Mouse (Mus musculus) kidney, adult 11 months (tissue): ENCODE measurements around the gene Mrps15.

Experiments used
- DNase-seq: peaks from one replicate; pipeline ENCODE4 v3.0.0; 2022

Gene Mrps15

GRCm38 (mm10) chr4:126046851-126047585 is at the start of gene Mrps15:
Gene Mrps15, plus strand, starts transcription at chr4:126046925.
- DNase-seq = peak; percentile 85

GRCm38 (mm10) chr4:125997826-125998225 is 48.9 kb upstream of the Mrps15 start:
- no peak for DNase-seq

GRCm38 (mm10) chr4:126001311-126002199 is 45.2 kb upstream of the Mrps15 start:
- no peak for DNase-seq

GRCm38 (mm10) chr4:126017676-126018332 is 28.9 kb upstream of the Mrps15 start:
- DNase-seq = no peak

- no peak for DNase-seq
Measured at GRCm38 (mm10) chr4:126018966-126019538, 27.7 kb upstream of the Mrps15 start.

DNA sequence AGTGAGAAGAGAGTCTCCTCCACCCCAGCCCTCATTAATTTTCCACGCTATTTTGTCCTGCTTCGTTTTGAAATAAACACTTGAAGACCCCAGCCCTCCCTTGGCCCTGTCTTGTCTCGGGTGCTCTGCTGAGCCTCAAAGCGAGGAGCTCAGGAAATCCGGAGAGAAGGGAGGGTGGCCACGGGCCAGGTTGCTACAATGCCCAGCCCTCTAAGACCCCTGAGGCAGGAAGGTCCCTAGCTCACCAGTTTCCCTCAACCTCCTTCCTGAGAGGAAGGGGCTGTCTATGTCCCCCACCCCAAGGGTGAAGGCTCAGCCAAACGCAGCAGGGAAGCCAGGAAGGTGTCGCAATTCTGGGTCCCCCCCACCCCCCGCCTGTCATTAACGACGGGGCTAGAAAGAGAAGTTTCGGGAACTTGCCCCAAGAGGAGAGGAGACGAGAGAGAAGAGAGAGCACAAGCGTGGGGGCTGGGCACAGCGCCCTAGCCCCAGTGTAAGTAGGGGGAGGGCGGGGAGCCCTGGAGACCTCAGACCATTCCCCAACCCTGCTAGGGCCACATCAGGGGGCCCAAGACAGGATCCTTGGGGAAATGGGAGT is 22.3 kb upstream of the Mrps15 start, which contains the start of gene Csf3r:
Csf3r (plus strand) TSS at position 248 of the 598 bp plus-strand sequence.
- DNase-seq = no peak

DNA sequence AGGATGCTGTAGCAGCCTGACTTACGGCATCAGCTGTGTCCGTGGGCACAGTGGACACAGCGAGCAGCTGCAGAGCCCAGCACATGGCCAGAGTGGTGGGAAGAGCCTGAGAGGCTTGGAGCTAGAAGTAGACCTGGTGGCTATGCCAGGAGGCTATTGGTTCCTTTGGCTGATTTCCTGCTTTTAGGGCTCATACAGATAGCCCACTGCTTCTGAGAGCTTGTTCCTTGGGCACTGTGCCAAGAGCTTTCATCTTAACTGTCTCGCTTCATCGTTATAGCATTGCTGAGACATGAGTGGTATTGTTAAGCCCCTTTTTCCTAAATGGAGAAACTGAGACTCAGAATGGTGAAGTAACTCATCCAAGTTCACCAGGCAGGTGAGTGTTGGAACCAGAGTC is 20.9 kb upstream of the Mrps15 start:
- no peak for DNase-seq

DNA sequence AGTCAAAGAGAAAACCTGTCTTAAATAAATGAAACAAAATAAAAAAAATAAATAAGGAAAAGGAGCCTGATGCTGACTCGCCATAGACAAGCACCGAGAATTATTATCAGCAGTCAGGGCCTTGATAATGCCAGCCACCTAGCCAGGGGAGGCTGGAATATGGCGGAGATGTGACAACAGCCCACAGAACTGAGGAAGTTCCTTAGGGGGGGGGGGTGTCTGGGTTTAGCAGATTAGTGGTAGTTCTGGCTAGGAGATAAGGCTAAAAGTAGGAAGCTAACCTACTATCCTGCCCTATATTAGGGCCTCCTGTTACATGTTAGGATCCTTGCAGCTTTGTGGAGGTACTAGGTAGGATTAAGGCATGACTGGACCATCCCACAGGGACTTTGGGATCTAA is 18.7 kb upstream of the Mrps15 start:
- no peak for DNase-seq

GRCm38 (mm10) chr4:126029042-126029441 is 17.7 kb upstream of the Mrps15 start:
- no peak for DNase-seq

DNA sequence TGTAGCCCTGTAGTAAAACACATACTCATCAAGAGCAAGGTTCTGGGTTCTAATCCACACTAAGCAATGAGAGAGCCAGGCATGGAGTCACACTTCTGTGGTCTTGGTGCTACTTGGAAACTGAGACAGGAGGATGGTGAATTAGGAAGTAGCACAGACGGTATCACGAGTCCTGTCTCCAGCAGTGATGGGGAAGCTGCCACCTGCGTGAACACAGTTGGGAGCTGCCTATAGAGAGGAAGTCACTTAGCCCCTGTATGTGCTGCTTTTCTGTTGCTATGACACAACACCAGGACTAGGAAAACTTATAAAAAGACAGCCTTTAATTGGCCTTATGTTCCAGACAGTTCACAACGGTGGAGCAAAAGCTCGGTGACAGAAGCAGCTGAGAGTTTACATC is 16.0 kb upstream of the Mrps15 start:
- no peak for DNase-seq

GRCm38 (mm10) chr4:126035413-126035812 is 11.3 kb upstream of the Mrps15 start:
- no peak for DNase-seq

DNA sequence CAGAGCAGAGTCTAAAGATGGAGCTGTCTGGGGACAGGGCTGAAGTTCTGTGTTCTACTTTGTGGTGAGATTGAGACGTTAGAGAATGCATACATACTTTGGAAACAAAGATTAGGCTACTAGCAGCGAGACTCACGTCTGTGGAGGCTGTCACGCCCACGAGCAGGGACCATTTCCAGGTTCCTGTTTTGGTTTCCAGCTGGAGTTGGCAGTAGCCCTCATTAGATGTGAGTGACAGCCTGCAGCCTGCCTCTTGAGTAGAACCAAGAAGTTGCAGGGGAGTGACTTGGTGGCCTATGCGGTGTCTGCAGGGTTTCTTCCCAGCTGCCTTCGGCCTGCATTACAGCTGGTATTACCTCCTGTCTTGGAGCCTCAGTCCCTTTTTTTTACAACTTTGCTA is 4.9 kb downstream of the Mrps15 start:
- no peak for DNase-seq

DNA sequence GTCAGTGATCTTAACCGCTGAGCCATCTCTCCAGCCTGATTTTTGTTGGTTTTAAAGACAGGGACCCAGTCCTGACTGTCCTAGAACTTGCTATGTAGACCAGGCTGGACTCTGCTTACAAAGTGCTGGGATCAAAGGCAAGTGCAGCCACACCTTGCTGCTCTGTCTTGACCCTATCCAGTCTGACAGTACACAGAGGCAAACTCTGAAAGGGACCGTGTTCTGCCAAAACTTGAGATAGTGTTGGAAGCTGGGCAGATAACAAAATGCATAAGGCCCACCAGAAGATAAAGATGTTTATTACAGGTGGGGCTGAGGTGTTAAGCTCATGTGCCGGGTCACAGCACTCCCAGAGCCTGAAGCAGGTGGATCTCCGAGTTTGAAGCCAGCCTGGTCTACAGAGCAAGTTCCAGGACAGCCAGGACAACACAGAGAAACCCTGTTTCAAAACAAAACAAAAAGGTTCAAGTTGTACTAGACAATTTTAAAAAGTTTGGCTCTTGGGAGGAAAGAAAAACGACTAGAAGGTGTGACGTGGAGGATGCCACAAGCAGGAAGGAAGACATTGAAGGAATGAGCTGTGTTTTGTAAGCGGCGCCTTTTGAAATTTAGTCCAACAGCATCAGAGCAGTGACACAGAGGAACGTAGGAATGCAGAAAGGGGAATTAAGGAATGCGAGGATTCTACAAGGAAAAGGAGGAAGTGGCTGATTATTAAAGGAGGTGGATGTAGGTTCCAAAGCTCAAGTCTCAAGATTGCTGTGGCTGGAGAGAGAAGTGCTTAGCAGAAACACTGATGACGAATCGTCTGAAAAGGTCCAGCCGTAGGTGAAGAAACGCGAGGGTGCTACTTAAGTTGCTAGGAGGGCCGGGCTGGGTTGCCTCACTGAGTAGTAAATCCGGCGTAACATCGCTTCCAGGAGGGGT is 10.7 kb downstream of the Mrps15 start:
- no peak for DNase-seq

DNA sequence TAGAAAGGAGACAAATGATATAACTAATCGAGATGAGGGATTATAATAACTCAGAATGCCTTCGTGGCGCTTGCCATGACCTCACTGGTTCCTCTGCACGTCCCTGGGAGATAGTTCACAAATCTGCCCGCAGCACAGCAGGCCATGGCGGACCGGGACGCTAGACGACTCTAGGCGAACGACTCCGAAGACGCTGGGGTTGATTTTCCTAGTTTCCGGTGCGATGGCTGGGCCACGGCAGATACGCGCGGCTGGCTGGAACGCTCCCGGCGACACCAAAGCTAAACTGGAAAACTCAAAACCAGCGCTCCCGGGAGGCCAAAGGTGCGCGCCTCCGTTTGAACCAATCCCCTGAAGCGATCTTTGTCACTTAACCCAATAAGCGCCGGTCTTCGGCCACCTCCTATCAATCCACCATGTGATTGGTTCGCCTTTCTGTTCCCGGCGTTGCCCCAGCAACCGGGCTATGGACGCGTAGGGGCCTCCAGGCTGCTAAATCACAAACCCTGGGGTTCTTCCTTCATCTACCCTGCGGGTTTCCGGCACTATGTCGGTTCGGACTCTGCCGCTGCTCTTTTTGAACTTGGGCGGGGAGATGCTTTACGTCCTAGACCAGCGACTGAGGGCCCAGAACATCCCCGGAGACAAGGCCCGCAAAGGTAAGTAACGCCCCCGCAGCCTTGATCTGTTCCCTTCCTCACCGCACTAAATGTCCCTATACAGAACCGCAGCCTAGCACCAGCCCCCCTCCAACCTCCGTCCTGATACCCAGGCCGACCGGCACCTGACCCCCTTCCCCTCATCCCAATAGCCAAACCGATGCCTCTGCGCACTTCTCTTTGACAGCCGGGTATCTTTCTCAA is 11.6 kb downstream of the Mrps15 start, which contains the start of gene Oscp1:
Oscp1 (plus strand) TSS at position 432 of the 863 bp plus-strand sequence.
- peak; percentile 93 for DNase-seq

GRCm38 (mm10) chr4:126058997-126059362 is 12.3 kb downstream of the Mrps15 start:
- no peak for DNase-seq

DNA sequence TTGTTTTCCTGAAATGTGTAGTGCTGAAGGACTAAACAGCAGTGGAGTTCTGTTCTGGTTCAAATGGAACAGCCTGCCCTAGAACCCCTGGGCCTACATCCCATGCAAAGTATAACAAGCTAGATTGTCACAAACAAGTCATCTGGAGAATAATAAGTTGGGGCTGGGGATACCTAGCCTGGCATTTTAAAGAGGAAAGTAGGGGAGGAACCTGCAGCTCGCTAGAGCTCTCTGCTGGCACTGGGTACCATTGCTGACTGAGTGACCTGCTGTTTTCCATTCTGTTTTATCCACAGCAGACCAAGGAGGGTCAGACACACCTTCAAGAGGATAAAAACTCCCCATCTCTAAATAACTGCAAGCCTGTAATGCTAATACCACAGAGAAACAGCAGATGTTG is 16.1 kb downstream of the Mrps15 start:
- DNase-seq = no peak

- no peak for DNase-seq
Measured at GRCm38 (mm10) chr4:126065241-126065640, 18.5 kb downstream of the Mrps15 start.

DNA sequence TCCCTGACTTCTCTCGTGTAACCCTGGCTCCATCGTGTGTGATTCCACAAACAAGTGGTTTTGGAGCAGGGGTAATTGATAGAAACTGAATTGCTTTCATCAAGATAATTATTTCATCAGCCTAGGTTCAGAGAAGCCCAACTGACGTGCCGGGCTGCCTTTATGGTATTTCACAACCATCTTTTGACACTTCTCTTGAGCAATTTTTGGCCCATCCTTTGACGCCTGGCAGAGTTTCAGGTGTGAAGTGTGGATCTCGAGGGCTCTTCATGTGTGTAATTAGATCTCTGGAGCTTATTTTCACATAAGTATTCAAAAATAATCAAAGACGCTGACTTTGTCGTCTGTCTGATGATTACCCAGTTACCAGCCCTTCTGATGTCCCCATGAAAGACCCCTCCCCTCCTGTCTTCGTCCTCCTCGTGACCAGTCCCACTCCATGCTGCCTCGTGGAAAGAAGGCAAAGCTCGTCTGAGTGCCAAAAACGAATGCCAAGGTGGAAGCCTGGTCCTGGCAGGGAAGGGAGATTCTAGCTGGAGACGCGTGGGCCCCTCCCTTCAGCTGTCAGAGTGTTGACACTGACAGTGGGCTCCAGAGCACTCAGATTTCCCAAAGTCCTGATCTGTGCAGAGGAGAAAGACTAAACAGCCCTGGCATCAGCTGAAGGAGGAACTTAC is 20.8 kb downstream of the Mrps15 start:
- DNase-seq = no peak

DNA sequence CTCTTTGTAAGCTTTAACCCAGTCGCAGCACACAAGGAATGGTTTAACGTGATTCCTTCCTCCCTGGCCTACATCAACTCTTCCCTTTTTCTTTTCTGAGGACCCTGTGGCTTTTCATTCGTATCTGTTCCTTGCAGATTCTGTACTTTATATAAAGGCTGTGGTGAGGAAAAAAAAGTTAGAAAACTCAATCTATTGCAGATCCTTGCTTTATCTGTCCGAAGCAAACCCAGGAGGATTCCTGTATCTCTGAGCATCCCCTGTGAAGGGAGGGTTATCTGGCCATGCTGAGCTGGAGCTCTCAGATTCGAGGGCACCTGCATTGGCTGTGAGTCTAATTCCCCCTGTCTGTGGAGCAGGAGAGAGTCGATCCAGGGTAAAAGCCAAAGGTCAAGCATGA is 22.1 kb downstream of the Mrps15 start:
- no peak for DNase-seq

GRCm38 (mm10) chr4:126077833-126078232 is 31.1 kb downstream of the Mrps15 start:
- no peak for DNase-seq
